Mouse (Mus musculus): ENCODE results near the gene Sema7a. TPM values are rescaled to one million over a fixed set of nuclear protein-coding genes. Genes with fewer than 3 reads are reported as not detected.

Sema7a gene
- polyA plus RNA-seq, 1 experiment from 2014 or later, result 1.6 TPM

DNA sequence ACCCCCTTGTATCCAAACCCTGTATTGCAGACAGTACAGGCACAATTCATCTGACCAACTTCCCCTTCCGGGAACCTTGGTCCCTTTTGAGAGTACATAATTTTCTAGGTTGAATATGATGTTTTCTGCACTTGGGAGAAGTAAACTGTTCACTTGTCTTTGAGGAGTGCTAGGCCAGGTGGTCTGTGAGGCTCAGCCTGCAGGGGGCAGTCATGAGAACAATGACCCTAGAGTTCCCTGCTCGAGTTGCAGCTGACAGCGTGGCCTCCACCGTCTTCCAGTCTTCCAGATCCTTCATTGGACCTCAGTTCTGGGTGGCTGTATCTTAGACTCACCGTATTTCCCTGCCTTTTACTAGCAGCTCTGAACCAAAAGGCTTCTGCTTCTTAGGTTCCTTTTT is 4.7 kb downstream of the Sema7a start:
- H3K27ac ChIP-seq (ENCODE audit: low read length), result no peak overlapping the region
- no peak overlapping the region for H3K4me3 ChIP-seq (ENCODE audit: low read depth, low read length)
- WGBS, result 26% methylated on average over 5 of the region's 5 CpGs
- H3K4me2 ChIP-seq (ENCODE audit: low read length), result no peak overlapping the region
- no peaks in the 10 kb centered on the region for H3K36me3 ChIP-seq (ENCODE audit: control insufficient read depth, insufficient read depth, low read length)
- H3K4me1 ChIP-seq (ENCODE audit: control insufficient read depth, insufficient read depth, low read length), result peaks cover 19% of the 10 kb centered on the region
- ATAC-seq, result no peak
- no peaks in the 10 kb centered on the region for H3K9me3 ChIP-seq (replicated peaks; ENCODE audit: control insufficient read depth, low read length, poor library complexity, severe bottlenecking)
- H3K27me3 ChIP-seq (ENCODE audit: control insufficient read depth, insufficient read depth, low read depth, low read length), result no peaks in the 10 kb centered on the region
- H3K9ac ChIP-seq (ENCODE audit: low read depth, low read length), result no peak overlapping the region

DNA sequence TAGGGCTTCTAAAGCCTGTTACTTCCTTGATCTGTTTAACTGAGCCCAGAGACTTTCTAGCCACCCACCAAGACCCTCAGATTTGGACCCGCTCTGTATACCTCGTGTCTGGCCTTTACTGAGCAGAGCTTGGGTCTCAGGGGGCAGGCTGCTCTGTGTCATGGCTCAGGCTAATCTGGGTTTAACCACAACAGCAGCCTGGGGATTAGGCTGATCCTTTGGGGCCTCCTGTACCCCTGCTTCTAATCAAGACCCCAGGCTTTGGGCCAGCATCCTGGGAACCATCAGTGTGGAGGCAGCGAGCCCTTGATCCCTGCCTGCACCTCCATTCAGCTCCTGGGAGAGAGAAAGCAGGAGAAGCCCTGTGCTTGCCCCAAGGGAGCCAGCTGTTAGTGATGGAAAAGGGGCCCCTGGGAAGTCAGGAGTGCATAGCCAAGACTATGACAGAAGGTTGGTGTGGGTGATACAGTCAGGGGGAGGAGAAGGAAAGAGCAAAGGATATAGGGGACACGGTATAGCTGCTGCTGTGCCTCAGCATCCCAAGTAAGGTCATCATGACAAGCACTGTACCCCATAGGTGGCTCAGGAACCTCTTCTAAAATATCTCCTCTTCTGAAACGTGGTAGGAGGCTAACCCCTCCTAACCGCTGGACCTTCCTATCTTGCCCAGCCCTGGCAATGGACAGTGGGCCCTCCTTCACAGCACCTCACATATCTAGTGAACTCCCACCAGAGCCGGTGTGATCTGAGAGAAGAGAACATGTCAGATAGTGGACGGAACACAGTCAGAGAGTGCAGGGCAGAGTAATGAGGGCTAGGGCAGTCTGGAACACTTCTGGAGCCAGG is 6.1 kb downstream of the Sema7a start:
- Histone ChIP-seq H3K4me1 (ENCODE audit: control insufficient read depth, insufficient read depth, low read length) (peaks cover 26% of the 10 kb centered on the region), H3K4me2 (ENCODE audit: low read length) (no peak overlapping the region), H3K27me3 (ENCODE audit: control insufficient read depth, insufficient read depth, low read depth, low read length) (no peaks in the 10 kb centered on the region), H3K9me3 (replicated peaks; ENCODE audit: control insufficient read depth, low read length, poor library complexity, severe bottlenecking) (no peaks in the 10 kb centered on the region), H3K36me3 (ENCODE audit: control insufficient read depth, insufficient read depth, low read length) (no peaks in the 10 kb centered on the region), H3K27ac (ENCODE audit: low read length) (no peak overlapping the region), H3K9ac (ENCODE audit: low read depth, low read length) (no peak overlapping the region; the same call in 1 of the 2 replicates), H3K4me3 (ENCODE audit: low read depth, low read length) (no peak overlapping the region)
- no peak for ATAC-seq
- 50% methylated on average over 8 of the region's 8 CpGs for WGBS

DNA sequence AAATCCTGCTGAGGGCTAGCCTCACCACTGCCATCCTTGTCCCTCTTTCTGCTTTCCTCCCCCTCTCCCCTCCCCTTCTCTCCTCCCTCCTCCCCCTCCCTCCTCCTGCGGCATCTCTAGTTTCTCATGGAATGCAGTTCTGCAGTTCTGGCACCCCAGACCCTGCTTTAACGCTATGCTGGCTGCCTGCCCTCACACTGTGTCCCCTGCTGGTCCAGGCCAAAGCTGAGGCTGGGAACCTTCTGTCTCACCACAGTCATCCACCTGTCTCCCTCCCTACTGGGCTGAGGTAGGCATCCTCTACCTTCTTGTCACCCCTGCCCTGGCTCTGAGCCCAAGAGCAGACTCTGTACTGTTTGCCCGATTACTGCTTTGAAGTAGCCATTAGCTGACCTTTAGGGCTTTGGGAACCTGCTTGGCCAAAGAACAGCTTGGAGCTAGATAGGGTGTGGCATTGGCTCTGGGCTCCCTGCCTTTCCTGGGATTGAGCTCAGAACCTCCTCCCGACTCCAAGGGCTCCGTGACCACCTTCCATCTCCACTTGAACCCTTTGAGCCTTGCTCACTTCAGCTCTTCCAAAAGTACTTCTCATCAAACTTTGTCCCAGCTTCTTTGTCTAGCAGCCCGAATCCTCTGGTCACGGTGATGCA is 7.6 kb downstream of the Sema7a start:
- no peaks in the 10 kb centered on the region for H3K36me3 ChIP-seq (ENCODE audit: control insufficient read depth, insufficient read depth, low read length)
- H3K9me3 ChIP-seq (replicated peaks; ENCODE audit: control insufficient read depth, low read length, poor library complexity, severe bottlenecking), result no peaks in the 10 kb centered on the region
- no peak overlapping the region for H3K4me2 ChIP-seq (ENCODE audit: low read length)
- H3K27me3 ChIP-seq (ENCODE audit: control insufficient read depth, insufficient read depth, low read depth, low read length), result no peaks in the 10 kb centered on the region
- ATAC-seq, result no peak
- H3K4me1 ChIP-seq (ENCODE audit: control insufficient read depth, insufficient read depth, low read length), result peaks cover 14% of the 10 kb centered on the region
- no peak overlapping the region for H3K27ac ChIP-seq (ENCODE audit: low read length)
- H3K4me3 ChIP-seq (ENCODE audit: low read depth, low read length), result no peak overlapping the region
- WGBS, result 67% methylated on average over 7 of the region's 7 CpGs
- no peak overlapping the region for H3K9ac ChIP-seq (ENCODE audit: low read depth, low read length)

DNA sequence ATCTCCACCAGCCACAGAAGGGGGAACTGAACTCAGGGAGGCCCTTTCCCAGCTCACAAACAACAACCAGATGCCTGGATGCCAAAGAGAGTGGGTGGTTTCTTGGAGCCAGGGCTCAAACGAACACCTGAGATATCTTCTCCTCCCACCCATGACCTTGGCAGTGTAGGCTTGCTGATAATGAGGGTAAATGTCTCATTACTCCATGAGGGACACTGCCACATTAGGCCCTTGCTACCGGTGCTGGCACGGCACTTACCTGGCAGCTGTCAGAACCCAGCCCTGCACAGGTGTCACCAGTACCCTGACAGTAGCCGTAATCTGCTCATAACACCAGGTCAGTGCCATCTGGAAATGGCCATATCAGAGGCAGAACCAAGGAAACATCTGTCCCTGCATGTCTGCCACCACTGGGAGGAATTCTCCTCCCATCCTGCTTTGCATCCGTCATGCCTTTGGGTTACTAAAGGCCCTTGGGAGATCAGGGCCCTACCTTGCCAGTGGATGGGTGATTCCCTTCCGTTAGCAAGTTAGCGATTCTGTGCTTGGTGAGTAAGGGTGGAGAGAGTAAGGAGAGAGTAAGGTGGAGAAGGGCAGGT is 8.5 kb downstream of the Sema7a start:
- Histone ChIP-seq H3K36me3 (ENCODE audit: control insufficient read depth, insufficient read depth, low read length) (no peaks in the 10 kb centered on the region), H3K4me1 (ENCODE audit: control insufficient read depth, insufficient read depth, low read length) (peaks cover 14% of the 10 kb centered on the region), H3K27ac (ENCODE audit: low read length) (no peak overlapping the region), H3K4me2 (ENCODE audit: low read length) (no peak overlapping the region), H3K27me3 (ENCODE audit: control insufficient read depth, insufficient read depth, low read depth, low read length) (no peaks in the 10 kb centered on the region), H3K9ac (ENCODE audit: low read depth, low read length) (no peak overlapping the region), H3K4me3 (ENCODE audit: low read depth, low read length) (no peak overlapping the region), H3K9me3 (replicated peaks; ENCODE audit: control insufficient read depth, low read length, poor library complexity, severe bottlenecking) (no peaks in the 10 kb centered on the region)
- 87% methylated on average over 7 of the region's 7 CpGs for WGBS
- ATAC-seq, result no peak

DNA sequence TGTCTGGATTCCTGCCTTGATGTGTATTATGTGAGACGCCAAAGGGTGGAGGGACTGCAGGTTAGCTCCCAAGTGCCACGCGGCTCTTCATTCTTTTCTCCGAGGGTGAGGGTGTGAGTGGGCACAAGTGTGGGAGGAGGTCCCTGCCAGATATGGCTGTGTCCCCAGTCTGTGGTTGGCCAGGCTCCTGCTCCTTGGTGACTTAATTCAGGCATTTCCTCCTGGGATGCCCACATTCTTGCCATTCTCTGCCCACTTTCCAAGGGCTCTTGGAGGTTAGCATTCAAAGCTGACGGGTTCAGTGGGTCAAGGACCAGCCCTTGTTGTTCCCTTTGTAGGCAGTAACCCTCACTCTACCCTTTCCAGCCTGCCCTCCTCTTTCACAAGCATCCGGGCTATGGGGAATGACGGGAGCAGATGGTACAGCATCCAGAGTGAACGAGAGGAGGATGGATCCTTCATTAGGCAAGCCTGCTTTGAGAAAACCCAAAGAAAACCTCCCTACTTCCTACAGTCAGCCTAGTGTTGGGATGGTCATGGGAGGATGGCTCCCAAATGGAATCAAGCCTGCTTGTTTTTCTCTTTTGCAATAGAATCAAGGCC is 9.3 kb downstream of the Sema7a start:
- ATAC-seq, result no peak
- WGBS, result 82% methylated on average over 8 of the region's 8 CpGs
- Histone ChIP-seq H3K4me1 (ENCODE audit: control insufficient read depth, insufficient read depth, low read length) (peaks cover 14% of the 10 kb centered on the region), H3K9me3 (replicated peaks; ENCODE audit: control insufficient read depth, low read length, poor library complexity, severe bottlenecking) (no peaks in the 10 kb centered on the region), H3K9ac (ENCODE audit: low read depth, low read length) (no peak overlapping the region), H3K27ac (ENCODE audit: low read length) (no peak overlapping the region), H3K4me3 (ENCODE audit: low read depth, low read length) (no peak overlapping the region), H3K27me3 (ENCODE audit: control insufficient read depth, insufficient read depth, low read depth, low read length) (no peaks in the 10 kb centered on the region), H3K4me2 (ENCODE audit: low read length) (no peak overlapping the region), H3K36me3 (ENCODE audit: control insufficient read depth, insufficient read depth, low read length) (no peaks in the 10 kb centered on the region)

DNA sequence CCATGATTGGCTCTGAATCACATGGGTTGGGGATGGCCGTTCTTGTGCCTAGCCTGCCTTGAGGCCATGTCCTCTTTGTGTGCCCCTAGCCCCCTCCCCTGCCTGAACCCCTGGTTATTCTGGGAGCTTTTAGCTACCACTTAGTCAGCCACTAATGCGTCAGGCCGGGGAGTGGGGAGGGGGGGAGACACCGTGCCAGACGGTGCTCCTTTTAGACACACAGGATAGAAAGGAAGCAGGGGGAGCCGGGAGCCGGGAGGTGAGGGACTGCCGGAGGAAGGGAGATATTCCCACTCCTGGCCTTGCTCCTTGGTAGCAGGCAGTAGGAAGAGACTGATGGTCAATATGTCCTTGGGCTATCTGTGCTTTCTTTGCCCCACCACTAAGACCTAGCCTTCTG is 10.0 kb downstream of the Sema7a start:
- WGBS, result 38% methylated on average over 8 of the region's 8 CpGs
- Histone ChIP-seq H3K4me2 (ENCODE audit: low read length) (no peak overlapping the region), H3K4me3 (ENCODE audit: low read depth, low read length) (no peak overlapping the region), H3K9ac (ENCODE audit: low read depth, low read length) (no peak overlapping the region), H3K4me1 (ENCODE audit: control insufficient read depth, insufficient read depth, low read length) (peaks cover 14% of the 10 kb centered on the region), H3K27me3 (ENCODE audit: control insufficient read depth, insufficient read depth, low read depth, low read length) (no peaks in the 10 kb centered on the region), H3K9me3 (replicated peaks; ENCODE audit: control insufficient read depth, low read length, poor library complexity, severe bottlenecking) (no peaks in the 10 kb centered on the region), H3K36me3 (ENCODE audit: control insufficient read depth, insufficient read depth, low read length) (no peaks in the 10 kb centered on the region; the same call in 1 of the 2 replicates), H3K27ac (ENCODE audit: low read length) (no peak overlapping the region)
- ATAC-seq, result no peak

DNA sequence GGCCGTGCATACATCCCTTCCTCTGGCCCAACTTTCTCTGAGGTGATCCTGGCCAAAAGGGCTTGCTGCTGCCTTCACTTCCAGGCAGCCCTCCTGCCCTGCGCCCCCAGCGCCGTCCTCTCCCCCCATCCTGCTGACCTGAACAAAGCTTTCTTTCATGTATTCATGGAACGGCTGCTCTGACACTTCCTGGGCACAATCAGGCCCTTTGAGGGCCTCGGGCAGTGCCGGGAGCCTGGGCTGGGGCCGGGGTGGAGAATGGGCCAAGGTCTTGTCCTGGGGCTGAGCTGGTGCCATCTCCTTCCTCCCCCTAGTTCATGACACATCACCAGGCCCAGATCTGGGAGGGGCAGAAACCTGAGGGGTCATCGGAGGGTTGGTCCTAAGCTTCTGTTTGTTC is 10.6 kb downstream of the Sema7a start:
- H3K27ac ChIP-seq (ENCODE audit: low read length), result no peak overlapping the region
- no peaks in the 10 kb centered on the region for H3K27me3 ChIP-seq (ENCODE audit: control insufficient read depth, insufficient read depth, low read depth, low read length)
- H3K4me1 ChIP-seq (ENCODE audit: control insufficient read depth, insufficient read depth, low read length), result peaks cover 14% of the 10 kb centered on the region
- no peak for ATAC-seq
- no peaks in the 10 kb centered on the region; the same call in 1 of the 2 replicates for H3K36me3 ChIP-seq (ENCODE audit: control insufficient read depth, insufficient read depth, low read length)
- H3K4me3 ChIP-seq (ENCODE audit: low read depth, low read length), result no peak overlapping the region
- no peak overlapping the region for H3K4me2 ChIP-seq (ENCODE audit: low read length)
- no peak overlapping the region for H3K9ac ChIP-seq (ENCODE audit: low read depth, low read length)
- no peaks in the 10 kb centered on the region for H3K9me3 ChIP-seq (replicated peaks; ENCODE audit: control insufficient read depth, low read length, poor library complexity, severe bottlenecking)
- 32% methylated on average over 9 of the region's 9 CpGs for WGBS

DNA sequence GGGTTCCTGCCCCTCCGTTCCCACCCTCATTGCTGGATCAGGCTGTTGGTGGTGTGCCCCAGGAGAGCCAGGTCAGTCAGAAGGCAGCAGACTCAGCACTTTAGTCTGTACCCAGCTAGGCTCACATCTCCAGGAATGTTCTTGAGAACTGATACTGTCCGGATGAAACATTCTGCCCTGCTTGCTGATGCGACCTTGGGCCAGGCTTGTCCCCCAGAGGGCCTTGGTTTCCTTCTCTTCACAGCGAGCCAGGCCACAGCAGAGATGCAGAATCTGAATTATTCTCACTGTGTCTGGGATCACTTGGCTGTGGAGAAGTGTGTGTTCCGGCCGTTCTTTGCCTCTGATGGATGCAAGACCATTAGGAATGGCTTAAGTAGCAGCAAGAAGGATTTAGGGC is 12.1 kb downstream of the Sema7a start:
- no peak overlapping the region for H3K4me3 ChIP-seq (ENCODE audit: low read depth, low read length)
- no peaks in the 10 kb centered on the region for H3K9me3 ChIP-seq (replicated peaks; ENCODE audit: control insufficient read depth, low read length, poor library complexity, severe bottlenecking)
- H3K4me2 ChIP-seq (ENCODE audit: low read length), result no peak overlapping the region
- no peak overlapping the region for H3K9ac ChIP-seq (ENCODE audit: low read depth, low read length)
- WGBS, result 63% methylated on average over 6 of the region's 6 CpGs
- H3K36me3 ChIP-seq (ENCODE audit: control insufficient read depth, insufficient read depth, low read length), result no peaks in the 10 kb centered on the region; the same call in 1 of the 2 replicates
- no peak for ATAC-seq
- no peaks in the 10 kb centered on the region for H3K27me3 ChIP-seq (ENCODE audit: control insufficient read depth, insufficient read depth, low read depth, low read length)
- peaks cover 9% of the 10 kb centered on the region for H3K4me1 ChIP-seq (ENCODE audit: control insufficient read depth, insufficient read depth, low read length)
- H3K27ac ChIP-seq (ENCODE audit: low read length), result no peak overlapping the region
